Mouse (Mus musculus): ENCODE measurements around the gene Cpm. TPM values are rescaled to one million over a fixed set of nuclear protein-coding genes. Genes with fewer than 3 reads are reported as not detected.

Gene Cpm
- 6.1 TPM for polyA plus RNA-seq (2015; fragmentation: Illumina TruSeq; extraction: RNeasy Lipid Tissue Mini Kit (QIAGEN cat#74804); ENCODE audit: low read depth, low replicate concordance)

GRCm38 (mm10) chr10:117629169-117629971 is at the start of gene Cpm:
TSS of gene Cpm (plus strand) at chr10:117629500.

GRCm38 (mm10) chr10:117710604-117711141 is 81.4 kb downstream of the Cpm start, which contains the start of gene Mdm2:
TSS of gene Mdm2 (minus strand) at chr10:117710758.

Other genes with a start within 250 kb of the Cpm start
- 58.2 TPM for gene Cpsf6, start 249.5 kb upstream of the Cpm start, polyA plus RNA-seq (2015; fragmentation: Illumina TruSeq; extraction: RNeasy Lipid Tissue Mini Kit (QIAGEN cat#74804); ENCODE audit: low read depth, low replicate concordance)
- 48.7 TPM for gene Mdm2, start 81.3 kb downstream of the Cpm start, polyA plus RNA-seq (2015; fragmentation: Illumina TruSeq; extraction: RNeasy Lipid Tissue Mini Kit (QIAGEN cat#74804); ENCODE audit: low read depth, low replicate concordance)
- gene Slc35e3, start 116.9 kb downstream of the Cpm start, polyA plus RNA-seq (2015; fragmentation: Illumina TruSeq; extraction: RNeasy Lipid Tissue Mini Kit (QIAGEN cat#74804); ENCODE audit: low read depth, low replicate concordance): 25.4 TPM
- gene Nup107, start 163.2 kb downstream of the Cpm start, polyA plus RNA-seq (2015; fragmentation: Illumina TruSeq; extraction: RNeasy Lipid Tissue Mini Kit (QIAGEN cat#74804); ENCODE audit: low read depth, low replicate concordance): 12.8 TPM
- gene Rap1b, start 216.5 kb downstream of the Cpm start, polyA plus RNA-seq (2015; fragmentation: Illumina TruSeq; extraction: RNeasy Lipid Tissue Mini Kit (QIAGEN cat#74804); ENCODE audit: low read depth, low replicate concordance): 80.0 TPM